8 mouse cellular contexts compared by ENCODE assay signal in genomic region chr6:83693835-83694234, GRCm38 (mm10). TPM values are rescaled to one million over a fixed set of nuclear protein-coding genes. Genes with fewer than 3 reads are reported as not detected.
A peak's percentile ranks its signal among the peaks of the same experiment; 100 is the strongest.
DNase-seq lines count a peak whose midpoint lies in the region; ATAC-seq and TF ChIP-seq lines count a peak whose summit lies in the region.

No protein-coding gene starts in this region.

- H3K4me1 ChIP-seq in hindbrain, embryonic 10.5 days (replicated peaks) = no peaks in the 10 kb centered on the region
- H3K4me1 ChIP-seq in hindbrain, embryonic 13.5 days (replicated peaks) = no peaks in the 10 kb centered on the region
- H3K4me1 ChIP-seq in ES-Bruce4 (ENCODE audit: control insufficient read depth, insufficient read depth, low read length) = peaks cover 5% of the 10 kb centered on the region

- no peaks in the 10 kb centered on the region for H3K36me3 ChIP-seq in hindbrain, embryonic 10.5 days
- no peaks in the 10 kb centered on the region for H3K36me3 ChIP-seq in hindbrain, embryonic 13.5 days
- no peaks in the 10 kb centered on the region for H3K36me3 ChIP-seq in ES-Bruce4 (ENCODE audit: control insufficient read depth, insufficient read depth, low read length, poor library complexity, severe bottlenecking)

- no peaks in the 10 kb centered on the region for H3K9me3 ChIP-seq in hindbrain, embryonic 10.5 days
- H3K9me3 ChIP-seq in hindbrain, embryonic 13.5 days = no peaks in the 10 kb centered on the region
- no peaks in the 10 kb centered on the region for H3K9me3 ChIP-seq in ES-Bruce4 (replicated peaks; ENCODE audit: control insufficient read depth, insufficient read depth, low read length, poor library complexity, severe bottlenecking)

- no peak overlapping the region for H3K27ac ChIP-seq in hindbrain, embryonic 10.5 days
- no peak overlapping the region for H3K27ac ChIP-seq in hindbrain, embryonic 13.5 days
- H3K27ac ChIP-seq in ES-Bruce4 (ENCODE audit: insufficient read depth, low read length) = no peak overlapping the region

- H3K4me3 ChIP-seq in hindbrain, embryonic 10.5 days = no peak overlapping the region
- no peak overlapping the region for H3K4me3 ChIP-seq in hindbrain, embryonic 13.5 days
- 0 out of 2 replicates have a peak overlapping the region, but pooled peaks have one; percentile 6 for H3K4me3 ChIP-seq in ES-Bruce4 (ENCODE audit: low read depth, low read length)

- peak; percentile 64 for TF ChIP-seq CTCF in ES-Bruce4 (IDR thresholded peaks at IDR 0.05; ENCODE audit: low read depth, low read length)

- peak; percentile 71 for DNase-seq in hindbrain, embryonic 10.5 days (ENCODE audit: low spot score)
- peak; percentile 86 for DNase-seq in 416B (ENCODE audit: low read depth)
- peak; percentile 27 for DNase-seq in large intestine, adult 2 months (ENCODE audit: low read depth, low spot score)
- DNase-seq in retina, postnatal 7 days (ENCODE audit: low read depth, low spot score) = peak; percentile 68
- DNase-seq in urinary bladder, postnatal 10 days (ENCODE audit: low spot score) = no peak

- H3K9ac ChIP-seq in hindbrain, embryonic 13.5 days = no peak overlapping the region
- no peak overlapping the region for H3K9ac ChIP-seq in ES-Bruce4 (ENCODE audit: low read depth, poor library complexity, severe bottlenecking)

- WGBS in hindbrain, embryonic 10.5 days = under 1% methylated on average over 9 of the region's 9 CpGs
- under 1% methylated on average over 9 of the region's 9 CpGs for WGBS in hindbrain, embryonic 13.5 days
- WGBS in large intestine, adult 2 months = 1% methylated on average over 9 of the region's 9 CpGs

- TF ChIP-seq EP300 in ES-Bruce4 (IDR thresholded peaks at IDR 0.05; ENCODE audit: insufficient read depth, low read depth, low read length) = no peak

- H3K27me3 ChIP-seq in hindbrain, embryonic 10.5 days (ENCODE audit: insufficient read depth, poor library complexity, severe bottlenecking) = peaks cover 100% of the 10 kb centered on the region
- peaks cover 99% of the 10 kb centered on the region for H3K27me3 ChIP-seq in hindbrain, embryonic 13.5 days
- peaks cover 4% of the 10 kb centered on the region; the same call in 1 of the 2 replicates for H3K27me3 ChIP-seq in ES-Bruce4 (ENCODE audit: control insufficient read depth, insufficient read depth, low read length, poor library complexity, severe bottlenecking)

- no peak overlapping the region for H3K4me2 ChIP-seq in hindbrain, embryonic 13.5 days

- TF ChIP-seq POLR2A in ES-Bruce4 (IDR thresholded peaks at IDR 0.05; ENCODE audit: insufficient read depth, low read length) = no peak

- ATAC-seq in hindbrain, embryonic 13.5 days (ENCODE audit: low FRiP score) = no peak
- ATAC-seq in common myeloid progenitor, adult 5-6 weeks (replicated peaks; ENCODE audit: low read depth, poor library complexity, severe bottlenecking) = peak; percentile 45

RNA-seq across cellular contexts. Expression of gene Cd207, which starts 16.2 kb away (rescaled TPM):
- polyA plus RNA-seq in hindbrain, embryonic 10.5 days (2016; fragmentation: Nextera tagmentation; extraction: Ambion mirVana) = not detected in 2 replicates
- polyA plus RNA-seq in hindbrain, embryonic 13.5 days (2015; fragmentation: Nextera tagmentation; extraction: Ambion mirVana) = not detected in 2 replicates
- not detected in 2 replicates for polyA plus RNA-seq in ES-Bruce4 (2011; ENCODE audit: insufficient read depth, insufficient read length, low read depth, missing spikeins)
- not detected in 2 replicates for total RNA-seq in common myeloid progenitor, adult 5-6 weeks (2017)
- polyA plus RNA-seq in large intestine, adult 2 months (2012; rRNA removed) = not detected in 2 replicates

RNA-seq across cellular contexts. Expression of gene Vax2, which starts 17.2 kb away (rescaled TPM):
- 0.60 and 0.86 TPM in 2 replicates for polyA plus RNA-seq in hindbrain, embryonic 10.5 days (2016; fragmentation: Nextera tagmentation; extraction: Ambion mirVana)
- polyA plus RNA-seq in hindbrain, embryonic 13.5 days (2015; fragmentation: Nextera tagmentation; extraction: Ambion mirVana) = not detected in 2 replicates
- polyA plus RNA-seq in ES-Bruce4 (2011; ENCODE audit: insufficient read depth, insufficient read length, low read depth, missing spikeins) = not detected in 2 replicates
- total RNA-seq in common myeloid progenitor, adult 5-6 weeks (2017) = not detected in 2 replicates
- polyA plus RNA-seq in large intestine, adult 2 months (2012; rRNA removed) = not detected in 2 replicates

RNA-seq across cellular contexts. Expression of gene Clec4f, which starts 37.8 kb away (rescaled TPM):
- polyA plus RNA-seq in hindbrain, embryonic 10.5 days (2016; fragmentation: Nextera tagmentation; extraction: Ambion mirVana) = 0.10 TPM in 1 of 2 replicates, not detected in the other
- polyA plus RNA-seq in hindbrain, embryonic 13.5 days (2015; fragmentation: Nextera tagmentation; extraction: Ambion mirVana) = not detected in 2 replicates
- polyA plus RNA-seq in ES-Bruce4 (2011; ENCODE audit: insufficient read depth, insufficient read length, low read depth, missing spikeins) = not detected in 2 replicates
- not detected in 2 replicates for total RNA-seq in common myeloid progenitor, adult 5-6 weeks (2017)
- not detected in 2 replicates for polyA plus RNA-seq in large intestine, adult 2 months (2012; rRNA removed)

RNA-seq across cellular contexts. Expression of gene Atp6v1b1, which starts 49.0 kb away (rescaled TPM):
- not detected in 2 replicates for polyA plus RNA-seq in hindbrain, embryonic 10.5 days (2016; fragmentation: Nextera tagmentation; extraction: Ambion mirVana)
- polyA plus RNA-seq in hindbrain, embryonic 13.5 days (2015; fragmentation: Nextera tagmentation; extraction: Ambion mirVana) = not detected in 2 replicates
- polyA plus RNA-seq in ES-Bruce4 (2011; ENCODE audit: insufficient read depth, insufficient read length, low read depth, missing spikeins) = not detected in 2 replicates
- not detected in 2 replicates for total RNA-seq in common myeloid progenitor, adult 5-6 weeks (2017)
- not detected in 2 replicates for polyA plus RNA-seq in large intestine, adult 2 months (2012; rRNA removed)
